Mouse (Mus musculus) splenic B cell, adult 2 months (primary cell): Measurements from ENCODE around the gene Zfp493.
A peak's percentile ranks its signal among the peaks of the same experiment; 100 is the strongest.
"Not testable (repeated sequence)": the region's sequence is repeated elsewhere in the genome, so short reads cannot be mapped to it uniquely, and the experiment has no call there.

ENCODE experiments used
- DNase-seq: peaks from one replicate; pipeline ENCODE4 v3.0.0-alpha.2; 2011; ENCODE audit warnings: low read depth, low spot score
- H3K27me3 ChIP-seq: 2 replicates; pipeline ENCODE4 v1.6.1; 2012; ENCODE audit warnings: mild to moderate bottlenecking, low read length, moderate library complexity, mixed read lengths; ENCODE audit not compliant: control insufficient read depth, poor library complexity, insufficient read depth, severe bottlenecking
- H3K36me3 ChIP-seq: 2 replicates; pipeline ENCODE4 v1.6.1; 2012; ENCODE audit warnings: mild to moderate bottlenecking, low read length, moderate library complexity, mixed read lengths; ENCODE audit not compliant: control insufficient read depth, poor library complexity, insufficient read depth, severe bottlenecking

The Zfp493 gene

DNA sequence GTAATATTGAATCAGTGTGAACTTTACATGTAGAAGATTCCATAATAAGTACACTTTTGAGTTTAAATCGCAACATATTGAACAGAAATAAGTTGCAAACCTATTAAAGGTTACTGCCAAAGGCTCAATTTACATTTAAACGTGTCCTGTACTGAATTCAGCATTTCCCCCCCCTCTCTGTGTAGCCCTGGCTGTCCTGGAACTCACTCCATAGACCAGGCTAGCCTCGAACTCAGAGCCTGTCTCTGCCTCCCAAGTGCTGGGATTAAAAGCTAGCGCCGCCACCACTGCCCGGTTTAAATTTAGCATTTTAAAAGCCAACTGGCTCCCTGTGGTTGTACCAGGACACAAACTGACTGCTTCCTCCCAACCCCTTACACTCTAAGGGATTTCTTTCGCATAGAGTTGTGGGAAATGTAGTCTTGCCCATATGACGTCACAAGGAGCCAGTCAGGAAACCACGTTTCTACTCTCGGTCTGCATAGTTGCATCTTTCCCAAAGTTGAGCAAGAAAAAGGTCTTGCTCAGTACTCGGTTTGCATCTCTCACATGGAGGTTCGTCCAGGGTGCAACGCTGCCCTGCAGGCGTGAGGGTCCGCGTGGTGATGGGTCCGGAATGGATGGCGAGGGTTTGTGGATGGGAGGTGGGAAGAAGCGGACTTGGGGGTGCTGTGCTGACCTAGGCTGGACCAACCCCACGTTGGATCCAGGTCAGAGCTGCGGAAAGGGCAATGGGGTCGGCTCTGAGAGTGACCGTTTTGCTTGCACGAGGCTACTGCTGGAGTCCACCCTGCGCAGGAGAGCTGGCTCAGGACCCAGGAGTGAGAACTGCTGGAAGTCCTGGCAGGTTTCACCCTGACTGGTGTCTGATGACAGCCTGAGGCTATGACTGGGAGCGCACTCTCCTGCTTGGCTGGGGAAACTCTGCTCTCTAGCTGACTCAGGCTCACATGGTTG, at the start of gene Zfp493:
Zfp493 (plus strand) TSS at position 429 of the 957 bp plus-strand sequence.
- no peaks in the 10 kb centered on the region for H3K36me3 ChIP-seq
- DNase-seq = peak; percentile 77
- H3K27me3 ChIP-seq = no peaks in the 10 kb centered on the region

GRCm38 (mm10) chr13:67734391-67734790, 45.1 kb upstream of the Zfp493 start:
- not testable (repeated sequence) for DNase-seq, H3K27me3 ChIP-seq, H3K36me3 ChIP-seq

- H3K27me3 ChIP-seq = no peaks in the 10 kb centered on the region; the same call in 1 of the 2 replicates
- no peak for DNase-seq
- H3K36me3 ChIP-seq = no peaks in the 10 kb centered on the region
Observed at GRCm38 (mm10) chr13:67742941-67743340, 36.6 kb upstream of the Zfp493 start.

GRCm38 (mm10) chr13:67743896-67744295, 35.6 kb upstream of the Zfp493 start:
- DNase-seq = no peak
- H3K27me3 ChIP-seq = no peaks in the 10 kb centered on the region; the same call in 1 of the 2 replicates
- H3K36me3 ChIP-seq = no peaks in the 10 kb centered on the region; the same call in 1 of the 2 replicates

DNA sequence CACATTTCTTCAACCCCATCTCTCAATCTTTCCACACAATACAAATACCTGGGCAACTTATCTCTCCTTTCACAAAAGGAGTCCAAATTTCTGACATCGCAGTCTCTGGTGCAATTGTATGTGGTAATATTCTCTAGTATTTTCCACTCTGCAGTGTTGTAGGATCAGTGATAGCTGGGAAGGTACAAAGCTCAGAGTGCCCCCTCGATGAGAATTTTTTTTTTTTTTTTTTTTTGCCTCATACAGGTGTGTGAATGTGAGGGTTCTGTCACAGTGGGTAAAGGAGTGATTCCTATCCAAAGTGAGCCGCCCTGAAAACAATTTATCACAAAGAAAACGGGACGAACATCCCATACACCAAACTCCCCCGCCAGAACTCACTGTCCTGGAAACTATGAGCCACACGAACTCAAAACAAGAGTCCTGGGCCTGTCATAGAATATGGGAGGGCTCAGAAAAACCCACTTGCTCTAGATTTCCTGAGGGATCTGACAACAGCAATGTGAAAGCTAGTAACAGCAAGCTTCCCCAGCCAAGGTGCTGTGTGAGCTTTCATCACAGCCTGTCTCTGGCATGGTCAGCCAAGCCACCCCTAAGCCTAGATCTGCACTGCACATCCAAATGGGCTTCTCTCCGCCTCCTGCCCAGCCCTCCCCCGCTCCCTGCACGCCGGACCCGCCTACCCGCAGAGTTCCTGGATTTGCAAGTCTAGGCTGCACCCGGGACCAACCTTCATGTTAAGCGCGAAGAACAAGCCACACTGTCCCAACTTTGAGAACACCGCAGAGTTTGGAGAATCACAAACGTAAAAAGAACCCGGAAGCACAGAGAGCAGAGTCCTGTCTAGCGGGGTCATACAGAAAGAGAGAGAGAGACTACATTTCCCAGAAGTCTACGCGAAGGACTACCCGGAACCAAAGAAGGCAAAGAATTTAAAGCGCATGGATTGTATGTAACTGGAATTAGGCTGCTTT, 24.9 kb upstream of the Zfp493 start, which contains the start of gene Zfp85:
Zfp85 (minus strand) TSS at position 896 of the 974 bp plus-strand sequence.
- Histone ChIP-seq H3K36me3 (0 out of 2 replicates have a peak, but pooled peaks cover 4% of the 10 kb centered on the region), H3K27me3 (no peaks in the 10 kb centered on the region)
- peak; percentile 76 for DNase-seq

DNA sequence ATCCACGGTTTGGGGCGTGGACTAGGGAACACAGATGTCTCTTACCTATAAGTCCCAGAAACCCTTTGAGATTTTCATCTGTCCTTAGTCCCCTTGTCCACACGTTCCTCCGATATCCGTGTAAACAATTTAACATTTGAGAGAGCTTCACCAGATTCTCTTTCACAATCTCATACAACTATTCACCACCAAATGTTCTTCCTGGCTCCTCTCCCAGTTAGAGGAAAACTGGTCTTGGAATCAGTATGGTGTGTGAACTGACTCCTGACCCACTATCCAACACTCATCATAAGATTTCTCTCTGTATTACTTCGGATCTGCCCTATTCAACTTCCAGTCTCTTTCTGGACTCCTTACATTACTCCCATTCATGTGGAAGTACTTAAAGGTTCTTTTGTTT, 23.7 kb upstream of the Zfp493 start:
- no peak for DNase-seq
- Histone ChIP-seq H3K27me3 (no peaks in the 10 kb centered on the region), H3K36me3 (0 out of 2 replicates have a peak, but pooled peaks cover 4% of the 10 kb centered on the region)

DNA sequence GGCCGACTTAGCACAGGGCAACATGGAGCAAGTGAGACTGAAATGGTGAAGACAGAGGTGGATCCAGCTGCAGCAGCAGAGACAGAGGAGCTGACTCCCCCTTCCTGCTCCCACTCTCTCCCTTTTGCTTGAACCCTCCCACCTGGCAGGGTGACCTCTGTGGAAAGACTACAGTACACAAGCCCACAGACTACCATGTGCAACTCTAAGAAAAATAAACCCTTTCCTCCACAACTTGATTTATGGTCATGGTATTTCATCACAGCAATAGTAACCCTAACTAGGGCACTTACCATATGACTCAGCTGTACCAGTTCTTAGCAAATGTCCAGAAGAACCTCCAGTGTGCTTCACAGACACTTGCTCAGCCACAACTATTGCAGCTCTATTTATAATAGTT, 19.5 kb upstream of the Zfp493 start:
- no peaks in the 10 kb centered on the region for H3K27me3 ChIP-seq
- H3K36me3 ChIP-seq = no peaks in the 10 kb centered on the region
- no peak for DNase-seq

DNA sequence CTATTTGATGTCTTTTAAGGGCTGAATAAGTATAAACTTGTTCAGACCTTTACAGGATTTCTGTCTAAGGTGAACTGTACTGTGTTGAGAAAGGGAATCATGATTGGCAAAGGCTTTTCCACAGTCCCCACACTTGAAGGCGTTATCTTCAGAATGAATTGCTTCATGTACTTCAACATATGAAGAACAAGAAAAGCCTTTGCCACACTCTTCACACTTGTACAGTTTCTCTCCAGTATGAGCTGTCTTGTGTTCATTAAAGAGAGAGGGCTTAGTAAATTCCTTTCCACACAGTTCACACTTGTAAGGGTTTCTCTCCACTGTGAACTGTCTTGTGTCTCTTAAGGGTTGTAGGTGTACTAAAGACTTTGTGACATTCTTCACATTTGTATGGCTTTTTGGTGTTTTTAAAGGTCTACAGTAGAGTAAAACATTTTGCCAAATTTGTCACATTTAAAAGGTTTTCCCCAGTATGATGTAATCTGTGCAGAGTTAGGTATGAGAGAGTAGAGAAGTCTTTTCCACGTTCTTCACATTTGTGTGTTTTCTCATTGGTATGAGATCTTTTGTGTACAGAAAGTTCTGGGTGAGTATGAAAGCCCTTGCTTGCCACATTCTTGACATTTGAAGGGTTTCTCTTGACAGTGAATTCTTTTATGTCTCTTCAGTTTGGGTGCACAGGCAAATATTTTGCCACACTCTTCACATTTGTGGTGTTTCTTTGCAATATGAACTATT, 16.3 kb upstream of the Zfp493 start:
- H3K27me3 ChIP-seq = no peaks in the 10 kb centered on the region; the same call in 1 of the 2 replicates
- no peaks in the 10 kb centered on the region for H3K36me3 ChIP-seq
- DNase-seq = no peak

DNA sequence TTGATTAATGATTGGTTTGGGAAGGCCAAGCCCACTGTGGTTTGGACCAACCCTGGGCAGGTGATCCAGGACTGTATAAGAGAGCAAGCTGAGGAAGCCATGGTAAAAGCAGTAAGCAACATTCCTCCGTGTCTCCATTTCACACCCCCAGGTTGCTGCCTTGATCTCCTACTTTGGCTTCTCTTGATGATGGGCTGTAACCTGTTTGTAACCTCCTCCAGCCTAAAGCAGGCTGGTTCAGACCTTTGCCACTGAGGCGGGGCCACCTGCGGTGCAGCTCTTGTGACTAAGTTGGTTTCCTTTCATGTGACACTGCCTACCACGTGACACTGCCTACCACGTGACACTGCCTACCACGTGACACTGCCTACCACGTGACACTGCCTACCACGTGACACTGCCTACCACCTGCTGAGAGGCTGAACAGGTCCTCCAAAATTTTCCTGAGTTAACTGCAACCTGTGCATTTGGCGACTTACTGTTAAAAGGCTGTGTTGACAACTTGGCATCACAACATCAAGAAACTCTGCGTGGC, 12.5 kb downstream of the Zfp493 start:
- DNase-seq = no peak
- 0 out of 2 replicates have a peak, but pooled peaks cover 3% of the 10 kb centered on the region for H3K36me3 ChIP-seq
- no peaks in the 10 kb centered on the region for H3K27me3 ChIP-seq

DNA sequence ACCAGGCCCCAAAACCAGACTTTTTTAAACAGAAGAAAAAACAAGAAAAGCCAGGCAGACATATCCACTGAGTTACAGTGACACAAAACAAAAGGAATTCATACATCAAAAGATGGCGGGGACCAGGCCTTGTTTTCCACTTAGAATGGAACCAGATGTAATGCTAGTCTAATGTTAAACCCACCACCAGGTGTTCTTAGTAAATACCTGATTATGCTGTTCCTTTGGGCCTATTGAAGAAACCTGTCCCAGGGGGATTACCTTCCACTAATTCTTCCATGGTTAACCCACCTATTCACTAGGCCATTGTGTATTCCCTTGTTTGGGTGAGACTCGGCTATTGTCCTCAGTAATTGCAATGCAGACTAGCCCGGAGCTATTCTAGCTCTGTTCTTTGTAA, 19.1 kb downstream of the Zfp493 start:
- Histone ChIP-seq H3K27me3 (no peaks in the 10 kb centered on the region), H3K36me3 (no peaks in the 10 kb centered on the region)
- no peak for DNase-seq

DNA sequence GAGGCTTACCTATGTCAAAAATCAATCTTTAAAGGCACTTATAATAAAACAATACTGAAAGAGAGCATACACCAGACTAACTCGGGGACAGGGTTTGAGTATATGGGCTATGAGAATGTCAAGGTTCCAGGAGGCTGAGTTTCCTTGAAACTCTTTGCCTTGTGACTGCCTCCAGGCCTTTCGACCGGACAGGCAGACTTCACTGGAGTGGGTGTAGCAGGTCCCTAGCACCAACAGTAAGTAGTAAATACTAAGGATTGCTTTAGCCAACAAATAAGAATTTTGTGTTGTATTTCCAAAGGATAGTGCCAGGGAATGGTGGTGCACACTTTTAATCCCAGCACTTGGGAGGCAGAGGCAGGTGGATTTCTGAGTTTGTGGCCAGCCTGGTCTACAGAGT, 19.7 kb downstream of the Zfp493 start:
- DNase-seq, H3K27me3 ChIP-seq, H3K36me3 ChIP-seq: not testable (repeated sequence)

GRCm38 (mm10) chr13:67811651-67812210, 32.2 kb downstream of the Zfp493 start:
- no peak for DNase-seq
- H3K36me3 ChIP-seq = no peaks in the 10 kb centered on the region
- H3K27me3 ChIP-seq = no peaks in the 10 kb centered on the region

GRCm38 (mm10) chr13:67812961-67813709, 33.6 kb downstream of the Zfp493 start:
- H3K27me3 ChIP-seq = no peaks in the 10 kb centered on the region
- no peaks in the 10 kb centered on the region for H3K36me3 ChIP-seq
- no peak for DNase-seq
